Mouse (Mus musculus) lung, postnatal 10 days (tissue): Measurements from ENCODE around the gene Dnajc16.
A peak's percentile ranks its signal among the peaks of the same experiment; 100 is the strongest.

ENCODE experiments used
- DNase-seq: peaks from one replicate; pipeline ENCODE4 v3.0.0; 2021

Gene Dnajc16

GRCm38 (mm10) chr4:141760942-141761341, 29.8 kb downstream of the Dnajc16 start:
- DNase-seq, result no peak

- no peak for DNase-seq
Observed at GRCm38 (mm10) chr4:141758874-141759542, 31.7 kb downstream of the Dnajc16 start.

GRCm38 (mm10) chr4:141757124-141757523, 33.6 kb downstream of the Dnajc16 start:
- DNase-seq, result no peak

- no peak for DNase-seq
Observed at GRCm38 (mm10) chr4:141755375-141755930, 35.3 kb downstream of the Dnajc16 start.

GRCm38 (mm10) chr4:141752076-141752421, 38.7 kb downstream of the Dnajc16 start:
- DNase-seq, result peak; percentile 46

- DNase-seq, result no peak
Observed at GRCm38 (mm10) chr4:141751419-141752075, 39.2 kb downstream of the Dnajc16 start.

- DNase-seq, result no peak
Observed at GRCm38 (mm10) chr4:141750826-141751225, 39.9 kb downstream of the Dnajc16 start.

- no peak for DNase-seq
Observed at GRCm38 (mm10) chr4:141749557-141749956, 41.2 kb downstream of the Dnajc16 start.

GRCm38 (mm10) chr4:141746578-141747346, 44.0 kb downstream of the Dnajc16 start, which contains the start of gene Agmat:
TSS of gene Agmat (plus strand) at chr4:141746672.
- no peak for DNase-seq

GRCm38 (mm10) chr4:141742381-141742780, 48.4 kb downstream of the Dnajc16 start:
- DNase-seq, result no peak

- no peak for DNase-seq
Observed at GRCm38 (mm10) chr4:141741856-141742255, 48.9 kb downstream of the Dnajc16 start.

GRCm38 (mm10) chr4:141738015-141738414, 52.7 kb downstream of the Dnajc16 start:
- no peak for DNase-seq

GRCm38 (mm10) chr4:141736856-141737255, 53.9 kb downstream of the Dnajc16 start:
- no peak for DNase-seq

- no peak for DNase-seq
Observed at GRCm38 (mm10) chr4:141735206-141735560, 55.5 kb downstream of the Dnajc16 start.

GRCm38 (mm10) chr4:141734446-141735205, 56.1 kb downstream of the Dnajc16 start:
- DNase-seq, result peak; percentile 93

- no peak for DNase-seq
Observed at GRCm38 (mm10) chr4:141731766-141732165, 59.0 kb downstream of the Dnajc16 start.

GRCm38 (mm10) chr4:141730401-141730800, 60.3 kb downstream of the Dnajc16 start:
- DNase-seq, result no peak

GRCm38 (mm10) chr4:141729266-141729665, 61.5 kb downstream of the Dnajc16 start:
- no peak for DNase-seq

- DNase-seq, result no peak
Observed at GRCm38 (mm10) chr4:141725738-141726137, 65.0 kb downstream of the Dnajc16 start.

- no peak for DNase-seq
Observed at GRCm38 (mm10) chr4:141725277-141725676, 65.5 kb downstream of the Dnajc16 start.

- DNase-seq, result no peak
Observed at GRCm38 (mm10) chr4:141724594-141724993, 66.1 kb downstream of the Dnajc16 start.

- DNase-seq, result no peak
Observed at GRCm38 (mm10) chr4:141723673-141724068, 67.1 kb downstream of the Dnajc16 start.
